Mouse (Mus musculus): ENCODE data around the gene Ntan1. TPM values are rescaled to one million over a fixed set of nuclear protein-coding genes. Genes with fewer than 3 reads are reported as not detected.
A peak's percentile ranks its signal among the peaks of the same experiment; 100 is the strongest.

Ntan1 gene
- polyA plus RNA-seq, 1 experiment, result 14.0 TPM

DNA sequence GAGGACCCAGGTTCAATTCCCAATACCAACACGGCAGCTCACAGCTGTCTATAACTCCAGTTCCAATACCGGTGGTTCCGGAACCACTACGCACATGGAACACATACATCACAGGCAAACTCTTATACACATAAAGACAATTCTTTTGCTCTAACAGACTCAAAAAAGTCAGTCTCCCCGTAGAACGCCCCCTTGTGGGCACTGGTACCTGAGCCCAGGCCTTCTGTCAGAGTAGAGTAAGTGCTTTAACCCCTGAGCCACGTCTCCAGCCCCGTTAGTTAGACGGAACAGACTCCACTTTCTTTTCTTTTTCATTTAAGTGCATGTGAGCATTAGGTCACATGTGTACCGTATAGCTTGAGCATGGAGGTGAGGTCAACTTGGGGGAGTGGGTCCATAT is 11.8 kb downstream of the Ntan1 start:
- no peak for TF ChIP-seq GATA1 (IDR thresholded peaks at IDR 0.05; ENCODE audit: low read length)

DNA sequence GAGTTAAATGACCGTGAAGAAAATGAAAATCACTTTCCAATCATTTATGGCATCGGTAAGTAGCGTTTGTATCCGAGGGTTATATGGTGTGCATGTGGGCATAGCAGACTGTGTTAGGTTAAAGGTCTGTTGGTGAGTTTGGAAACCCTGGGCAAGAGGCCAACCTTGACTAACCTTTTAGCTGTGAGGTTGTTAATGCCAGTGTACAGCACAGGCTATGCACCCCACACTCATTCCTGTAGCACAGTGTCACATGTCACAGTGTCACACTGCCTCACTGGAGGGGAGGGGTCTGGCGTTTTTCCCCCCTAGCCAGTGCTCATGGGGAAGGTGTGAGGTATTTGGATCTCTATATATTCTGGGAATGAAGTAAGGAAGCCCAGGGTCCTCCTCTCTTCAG is 13.0 kb downstream of the Ntan1 start:
- TF ChIP-seq GATA1 (IDR thresholded peaks at IDR 0.05; ENCODE audit: low read length), result no peak

DNA sequence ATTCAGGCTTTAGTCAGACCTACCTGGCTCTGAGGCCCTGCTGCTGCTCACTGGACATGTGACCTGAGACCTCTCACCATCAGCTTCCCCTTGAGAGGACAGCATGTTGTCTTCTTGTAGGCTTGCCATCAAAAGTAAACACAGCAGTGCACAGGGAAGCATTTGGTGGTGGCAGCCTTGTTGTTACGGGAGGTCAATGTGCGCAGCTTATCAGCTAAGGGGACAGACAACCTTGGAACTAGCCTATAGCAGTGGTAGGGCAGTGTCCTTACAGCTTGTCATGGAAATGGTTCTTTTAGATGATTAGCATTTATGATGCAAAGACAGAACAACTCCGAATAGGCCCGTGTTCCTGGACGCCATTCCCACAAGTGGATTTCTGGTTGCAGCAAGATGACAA is 15.7 kb downstream of the Ntan1 start:
- TF ChIP-seq GATA1 (IDR thresholded peaks at IDR 0.05; ENCODE audit: low read length), result no peak

DNA sequence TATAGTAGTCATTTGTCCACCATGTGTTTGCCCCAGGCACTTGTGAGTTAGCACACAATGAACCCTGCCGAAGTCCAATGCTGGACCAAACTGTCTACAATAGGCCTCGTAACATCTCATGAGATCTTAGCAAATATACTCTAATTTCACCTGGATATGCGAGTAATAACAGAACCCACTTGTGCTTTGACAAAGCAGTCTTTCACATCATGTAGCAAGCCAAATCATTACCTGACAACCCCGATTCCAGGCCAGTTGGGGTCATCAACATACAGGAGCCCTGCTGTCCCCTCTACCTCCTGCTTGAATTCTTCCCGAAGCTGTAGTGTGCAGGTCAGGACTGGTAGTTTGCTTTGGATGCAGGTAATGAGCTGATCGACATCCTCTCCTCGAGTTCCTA is 21.4 kb downstream of the Ntan1 start:
- no peak for TF ChIP-seq GATA1 (IDR thresholded peaks at IDR 0.05; ENCODE audit: low read length)

DNA sequence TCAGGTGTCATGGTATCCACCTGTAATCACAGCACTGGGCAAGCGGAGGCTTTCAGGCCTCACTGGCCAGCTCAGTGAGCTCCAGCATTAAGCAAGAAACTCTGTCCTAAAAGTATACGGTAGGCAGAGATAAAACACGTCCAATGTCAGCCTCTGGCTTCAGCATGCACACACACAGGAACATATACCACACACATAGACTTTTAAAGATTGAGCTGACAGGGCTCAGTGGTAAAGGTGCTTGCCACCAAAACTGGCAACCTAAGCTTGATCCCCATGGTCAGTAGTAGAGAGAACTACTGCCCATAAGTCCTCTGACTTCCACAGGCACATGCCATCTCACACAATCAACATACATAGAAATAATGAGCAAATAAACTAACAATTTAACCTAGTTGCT is 22.3 kb downstream of the Ntan1 start:
- no peak for TF ChIP-seq GATA1 (IDR thresholded peaks at IDR 0.05; ENCODE audit: low read length)

DNA sequence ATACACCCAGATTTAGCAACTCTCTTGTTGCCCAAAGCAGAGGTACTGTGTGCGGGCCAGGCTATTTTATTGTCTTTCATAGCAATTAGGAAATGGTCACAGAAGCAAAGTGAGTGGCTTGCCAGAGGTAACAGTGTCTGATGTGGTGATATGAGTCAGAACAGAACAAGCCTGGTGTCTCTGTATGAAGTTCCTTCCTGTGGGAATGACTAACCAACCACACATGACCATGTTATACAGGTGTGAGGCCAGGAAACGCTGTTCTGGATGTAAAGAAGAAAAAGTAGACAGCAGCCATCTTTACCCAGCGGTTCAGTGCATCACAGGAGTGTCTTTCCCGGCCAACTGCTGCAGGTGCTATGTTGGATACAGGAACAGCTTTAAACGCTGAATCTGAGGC is 26.4 kb downstream of the Ntan1 start:
- no peak for TF ChIP-seq GATA1 (IDR thresholded peaks at IDR 0.05; ENCODE audit: low read length)

DNA sequence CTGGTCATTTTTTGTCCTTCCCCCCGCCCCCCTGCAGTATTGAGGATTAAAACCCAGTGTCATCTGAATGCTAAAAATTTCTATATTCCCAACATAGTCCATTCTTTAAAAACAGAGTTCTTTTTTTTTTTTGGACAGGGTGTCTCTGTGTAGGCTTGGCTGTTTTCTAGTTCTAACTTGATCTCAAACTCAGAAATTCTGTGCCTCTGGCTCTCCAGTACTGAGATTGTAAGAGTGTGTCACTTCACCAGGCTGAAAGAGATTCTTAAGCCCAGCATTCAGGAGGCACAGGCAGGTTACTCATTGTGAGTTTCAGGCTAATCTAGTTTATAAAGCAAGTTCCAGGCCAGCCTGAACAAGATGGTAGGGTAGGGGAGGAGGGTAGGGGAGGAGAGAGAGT is 28.0 kb downstream of the Ntan1 start:
- no peak for TF ChIP-seq GATA1 (IDR thresholded peaks at IDR 0.05; ENCODE audit: low read length)

DNA sequence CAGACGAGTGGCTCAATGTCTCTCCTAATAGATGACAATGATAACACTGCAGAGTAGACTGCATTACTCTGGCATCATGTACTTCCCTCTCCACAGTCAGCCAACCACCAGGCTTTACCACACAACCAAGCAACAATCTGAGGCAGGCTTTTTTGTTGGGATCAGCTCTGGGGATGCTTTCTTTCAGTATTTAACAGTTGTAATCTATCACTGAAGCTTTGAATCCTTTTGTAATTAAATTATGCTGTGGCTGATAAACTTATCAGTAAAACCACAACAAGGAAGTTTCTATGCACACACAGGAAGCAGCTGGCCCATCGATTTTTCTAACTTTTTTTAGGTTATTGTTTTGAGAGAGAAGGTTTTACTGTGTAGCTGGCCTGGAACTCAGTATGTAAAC is 29.7 kb downstream of the Ntan1 start:
- peak; percentile 74 for TF ChIP-seq GATA1 (IDR thresholded peaks at IDR 0.05; ENCODE audit: low read length)

DNA sequence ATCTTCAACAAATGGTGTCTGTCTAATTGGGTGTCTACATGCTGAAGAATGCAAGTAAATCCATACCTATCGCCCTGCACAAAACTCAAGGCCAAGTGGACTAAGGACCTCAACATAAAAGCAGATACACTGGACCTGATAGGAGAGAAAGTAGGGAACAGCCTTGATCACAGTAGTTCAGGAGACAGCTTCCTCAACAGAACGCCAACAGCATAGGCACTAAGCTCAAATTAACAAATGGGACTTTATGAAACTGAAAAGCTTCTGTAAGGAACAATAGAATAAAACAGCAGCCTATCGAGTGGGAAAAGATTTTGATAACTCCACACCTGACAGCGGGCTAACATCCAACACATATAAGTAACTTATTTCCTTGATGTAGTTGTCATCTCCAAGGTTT is 32.8 kb downstream of the Ntan1 start:
- TF ChIP-seq GATA1 (IDR thresholded peaks at IDR 0.05; ENCODE audit: low read length), result no peak

DNA sequence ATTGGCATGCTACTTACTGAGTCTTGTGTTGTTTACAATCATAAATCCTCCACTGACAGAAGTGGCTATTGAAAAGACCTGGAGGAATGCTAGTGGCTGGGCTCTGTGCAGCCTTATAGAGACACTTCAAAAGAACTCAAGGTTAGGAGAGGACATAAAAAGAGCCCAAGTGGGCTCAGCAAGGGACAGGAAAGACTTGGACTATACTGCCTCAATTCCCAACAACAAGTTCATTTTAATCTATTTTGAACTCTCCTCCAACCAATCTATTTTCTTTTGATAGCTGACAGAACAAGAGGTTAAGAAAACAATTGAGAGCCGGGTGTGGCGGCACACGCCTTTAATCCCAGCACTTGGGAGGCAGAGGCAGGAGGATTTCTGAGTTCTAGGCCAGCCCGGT is 35.2 kb downstream of the Ntan1 start:
- TF ChIP-seq GATA1 (IDR thresholded peaks at IDR 0.05; ENCODE audit: low read length), result no peak

DNA sequence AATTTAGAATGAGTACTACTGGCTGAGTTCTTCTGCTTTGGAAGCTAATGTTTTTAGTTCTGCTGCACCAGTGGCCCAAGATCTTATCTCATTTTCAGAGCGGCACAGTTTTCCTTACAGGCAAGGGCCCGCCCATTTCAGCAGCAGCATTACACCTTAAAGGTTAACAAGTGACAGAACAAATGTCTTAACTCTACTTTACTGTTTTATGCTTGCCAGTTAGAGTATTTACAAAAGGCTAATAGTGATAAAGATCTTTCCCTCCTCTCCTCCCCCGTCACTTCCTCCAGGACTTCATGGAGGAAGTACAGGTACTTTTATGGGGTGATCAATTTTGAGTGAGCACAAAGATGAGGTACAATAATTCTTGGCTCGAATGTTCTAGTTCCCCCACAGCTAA is 47.4 kb downstream of the Ntan1 start:
- no peak for TF ChIP-seq GATA1 (IDR thresholded peaks at IDR 0.05; ENCODE audit: low read length)

DNA sequence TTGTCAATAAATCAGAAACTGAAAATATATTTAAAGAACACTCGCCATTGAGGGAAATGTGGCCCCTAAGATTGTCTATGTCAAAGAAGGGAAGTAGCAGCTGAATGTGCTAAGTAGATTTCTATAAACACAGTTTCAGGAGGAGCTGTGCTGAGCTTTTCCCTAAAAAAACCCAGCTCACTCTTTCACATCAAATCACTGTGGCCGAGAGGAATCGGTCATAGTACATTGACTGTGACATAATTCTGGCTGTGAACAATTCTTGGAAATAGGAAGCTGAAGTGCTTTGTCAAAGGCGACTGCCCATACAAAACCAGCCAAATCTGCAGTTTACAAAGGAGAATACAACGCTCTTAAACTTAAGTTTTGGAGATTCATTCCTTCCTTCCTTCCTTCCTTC is 48.0 kb downstream of the Ntan1 start:
- no peak for TF ChIP-seq GATA1 (IDR thresholded peaks at IDR 0.05; ENCODE audit: low read length)

DNA sequence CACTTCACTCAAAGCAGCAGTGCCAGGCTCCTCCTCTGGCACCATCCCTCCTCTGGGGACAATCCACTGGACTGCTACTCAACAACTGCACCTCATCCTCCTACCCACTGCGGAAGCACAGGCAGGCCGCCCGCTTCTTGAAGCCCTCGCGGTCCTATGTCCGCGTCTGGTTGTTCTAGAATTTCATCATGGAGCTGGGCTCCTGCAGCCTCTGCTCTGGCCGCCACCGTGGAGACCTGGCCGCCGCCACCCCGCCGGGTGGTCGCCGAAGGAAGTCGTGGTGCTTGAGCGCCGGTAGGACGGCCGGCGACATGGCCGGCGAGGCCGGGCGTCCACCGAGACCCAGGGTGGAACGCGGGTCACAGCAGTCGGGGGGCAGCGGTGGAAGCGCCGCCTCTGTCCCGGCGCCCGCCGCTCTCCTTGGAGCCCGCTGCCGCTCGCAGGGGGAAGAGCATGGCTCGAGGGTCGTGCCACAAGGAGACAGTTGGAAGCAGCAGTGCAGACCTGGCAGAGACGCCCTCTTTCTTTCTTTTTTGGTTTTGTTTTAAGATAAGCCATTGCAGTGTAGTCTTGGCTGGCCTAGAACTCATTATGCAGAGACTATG is 49.4 kb downstream of the Ntan1 start:
- no peak for TF ChIP-seq GATA1 (IDR thresholded peaks at IDR 0.05; ENCODE audit: low read length)

DNA sequence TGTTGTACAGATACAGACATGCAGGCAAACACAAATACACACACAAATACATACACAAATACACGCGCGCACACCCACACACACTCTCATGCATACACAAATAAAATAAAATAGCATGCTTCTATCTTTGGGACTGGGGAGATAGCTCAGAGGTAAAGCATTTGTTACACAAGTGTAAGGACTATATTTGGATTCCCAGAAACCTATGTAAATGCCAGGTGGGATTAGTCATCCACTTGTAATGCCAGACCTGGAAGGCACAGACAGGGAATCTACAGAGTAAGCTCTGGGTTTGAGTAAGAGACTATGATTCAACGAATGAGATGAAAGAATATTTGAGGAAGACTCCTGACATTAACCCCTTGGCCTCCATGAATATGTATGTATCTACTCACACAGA is 56.8 kb downstream of the Ntan1 start:
- TF ChIP-seq GATA1 (IDR thresholded peaks at IDR 0.05; ENCODE audit: low read length), result no peak

DNA sequence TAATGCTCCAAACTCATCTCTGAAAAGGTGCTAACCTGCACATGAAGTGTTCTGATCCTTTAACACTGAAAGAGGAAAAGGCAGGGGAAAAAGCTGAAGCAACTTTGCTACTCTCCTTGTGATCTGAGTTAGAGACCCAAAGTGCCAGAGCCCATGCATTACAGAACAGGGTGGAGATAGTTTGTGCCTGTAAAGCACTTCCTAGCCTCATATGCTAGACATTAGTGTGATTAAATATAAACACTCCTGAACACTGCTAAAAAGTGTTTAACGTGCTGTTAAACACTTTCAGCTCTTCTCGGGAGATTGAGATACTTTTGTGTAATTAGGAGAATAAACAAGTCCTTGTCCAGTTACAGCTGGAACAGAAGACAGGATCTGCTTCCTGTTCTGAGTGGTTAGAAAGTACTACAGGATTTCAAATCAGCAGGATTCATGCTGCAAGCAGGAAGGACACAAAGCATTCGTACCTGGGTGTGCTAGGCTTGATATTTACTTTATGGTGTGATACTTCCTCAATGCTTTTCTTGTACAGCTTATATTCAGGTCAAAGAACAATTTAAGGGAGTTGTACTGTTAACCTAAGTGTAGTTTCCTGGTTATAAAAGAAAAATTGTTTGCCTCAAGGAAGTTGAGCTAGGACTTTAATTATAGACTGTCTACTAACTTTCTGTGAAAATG is 64.6 kb downstream of the Ntan1 start:
- no peak for TF ChIP-seq GATA1 (IDR thresholded peaks at IDR 0.05; ENCODE audit: low read length)

Other genes with a start within 250 kb of the Ntan1 start
- 55.5 and 69.9 TPM in 2 replicates for gene Parn, start 150.7 kb upstream of the Ntan1 start, polyA plus RNA-seq (2012)
- 1.7 and 3.2 TPM in 2 replicates for gene Bfar, start 147.0 kb upstream of the Ntan1 start, polyA plus RNA-seq (2012)
- 0.39 and 0.67 TPM in 2 replicates for gene 3110001I22Rik, start 146.9 kb upstream of the Ntan1 start, polyA plus RNA-seq (2012)
- not detected in 2 replicates for gene Pla2g10, start 87.9 kb upstream of the Ntan1 start, polyA plus RNA-seq (2012)
- gene Rrn3, start 38.1 kb upstream of the Ntan1 start, polyA plus RNA-seq (2012), result 27.4 and 28.7 TPM in 2 replicates
- gene Pdxdc1, start 84.3 kb downstream of the Ntan1 start, polyA plus RNA-seq (2012), result 26.7 and 27.7 TPM in 2 replicates
- gene Mpv17l, start 84.3 kb downstream of the Ntan1 start, polyA plus RNA-seq (2012), result 0.02 and 0.03 TPM in 2 replicates
- not detected in 2 replicates for gene 2900011O08Rik, start 167.8 kb downstream of the Ntan1 start, polyA plus RNA-seq (2012)
- gene Ifitm7, start 168.0 kb downstream of the Ntan1 start, polyA plus RNA-seq (2012), result not detected in 2 replicates